Mouse (Mus musculus) 416B (cell line): ENCODE measurements around the gene Vash2.

Experiments used
- DNase-seq: peaks from one replicate; pipeline ENCODE4 v3.0.0; 2011; ENCODE audit warnings: low read depth

The Vash2 gene

GRCm38 (mm10) chr1:190979100-190979563, at the start of gene Vash2:
TSS of gene Vash2 (minus strand) at chr1:190979296.
- DNase-seq = no peak

GRCm38 (mm10) chr1:191026021-191026713, 47.1 kb upstream of the Vash2 start, which contains the start of gene Flvcr1:
TSS of gene Flvcr1 (minus strand) at chr1:191026158.
- peak; percentile 100 for DNase-seq

- DNase-seq = peak; percentile 42
These were observed 46.2 kb upstream of the Vash2 start for GRCm38 (mm10) chr1:191025016-191026012.

- DNase-seq = peak; percentile 58
These were observed 44.7 kb upstream of the Vash2 start for GRCm38 (mm10) chr1:191023806-191024205.

- peak; percentile 85 for DNase-seq
These were observed 44.0 kb upstream of the Vash2 start for GRCm38 (mm10) chr1:191023140-191023539.

- peak; percentile 23 for DNase-seq
These were observed 41.9 kb upstream of the Vash2 start for GRCm38 (mm10) chr1:191021016-191021415.

GRCm38 (mm10) chr1:191020217-191020924, 41.3 kb upstream of the Vash2 start:
- no peak for DNase-seq

GRCm38 (mm10) chr1:191019803-191020202, 40.7 kb upstream of the Vash2 start:
- DNase-seq = no peak

GRCm38 (mm10) chr1:191014271-191014670, 35.2 kb upstream of the Vash2 start:
- no peak for DNase-seq

GRCm38 (mm10) chr1:191008707-191009106, 29.6 kb upstream of the Vash2 start:
- DNase-seq = peak; percentile 21

GRCm38 (mm10) chr1:191002201-191002600, 23.1 kb upstream of the Vash2 start:
- DNase-seq = peak; percentile 44

- DNase-seq = no peak
These were observed 21.6 kb upstream of the Vash2 start for GRCm38 (mm10) chr1:191000686-191001085.

- peak; percentile 86 for DNase-seq
These were observed 18.9 kb upstream of the Vash2 start for GRCm38 (mm10) chr1:190998027-190998426.

- DNase-seq = peak; percentile 40
These were observed 17.3 kb upstream of the Vash2 start for GRCm38 (mm10) chr1:190996346-190996877.

- DNase-seq = no peak
These were observed 16.5 kb upstream of the Vash2 start for GRCm38 (mm10) chr1:190995548-190995947.

GRCm38 (mm10) chr1:190989437-190990082, 10.5 kb upstream of the Vash2 start:
- DNase-seq = peak; percentile 14

- DNase-seq = no peak
These were observed 2.3 kb upstream of the Vash2 start for GRCm38 (mm10) chr1:190981412-190981811.

GRCm38 (mm10) chr1:190980470-190980869, 1.4 kb upstream of the Vash2 start:
- DNase-seq = no peak

- DNase-seq = no peak
These were observed 504 bp downstream of the Vash2 start for GRCm38 (mm10) chr1:190978511-190979073.

- DNase-seq = no peak
These were observed 1.1 kb downstream of the Vash2 start for GRCm38 (mm10) chr1:190978001-190978400.
